Mouse (Mus musculus) myocyte (in vitro differentiated cells): ENCODE data around the gene Ikzf1. TPM values are rescaled to one million over a fixed set of nuclear protein-coding genes. Genes with fewer than 3 reads are reported as not detected.

ENCODE experiments used
- H3K27me3 ChIP-seq: one replicate; pipeline ENCODE4 v1.6.1; 2011; ENCODE audit not compliant: control insufficient read depth, insufficient read depth, insufficient read length
- H3K36me3 ChIP-seq: one replicate; pipeline ENCODE4 v1.6.1; 2011; ENCODE audit not compliant: control insufficient read depth, insufficient read depth
- H3K4me2 ChIP-seq: one replicate; pipeline ENCODE4 v1.6.1; 2011; ENCODE audit warnings: low read depth, control low read depth
- H3K4me3 ChIP-seq: one replicate; pipeline ENCODE4 v1.5.1; 2011; ENCODE audit warnings: mild to moderate bottlenecking, control low read depth, moderate library complexity
- H3K79me2 ChIP-seq: one replicate; pipeline ENCODE4 v1.6.1; 2011; ENCODE audit not compliant: control insufficient read depth, insufficient read depth
- H3ac ChIP-seq: one replicate; pipeline ENCODE4 v1.6.1; 2011; ENCODE audit not compliant: control insufficient read depth, insufficient read length
- CEBPB ChIP-seq: IDR thresholded peaks from 2 replicates; pipeline ENCODE4 v1.6.1; 2011; ENCODE audit warnings: mild to moderate bottlenecking, moderate library complexity; ENCODE audit not compliant: poor library complexity, insufficient read depth, severe bottlenecking
- E2F4 ChIP-seq: IDR thresholded peaks from one replicate; pipeline ENCODE4 v1.6.1; 2011; ENCODE audit warnings: mild to moderate bottlenecking, control low read depth, moderate library complexity; ENCODE audit not compliant: insufficient read depth
- MAX ChIP-seq: IDR thresholded peaks from one replicate; pipeline ENCODE4 v1.6.1; 2011; ENCODE audit warnings: low read depth, mild to moderate bottlenecking, control low read depth
- MYOD1 ChIP-seq, 3 experiments: IDR thresholded peaks; one replicate each; pipeline ENCODE4 v1.6.1; 2011; ENCODE audit warnings: control low read depth in 2 of 3, low read depth in 2 of 3, mild to moderate bottlenecking in 2 of 3, moderate library complexity in 1 of 3; ENCODE audit not compliant: insufficient read length in 2 of 3, control insufficient read depth in 1 of 3
- MYOG ChIP-seq, 3 experiments: IDR thresholded peaks; one replicate each; pipeline ENCODE4 v1.6.1; 2011; ENCODE audit warnings: control low read depth in 2 of 3, low read depth in 2 of 3, mild to moderate bottlenecking in 2 of 3; ENCODE audit not compliant: insufficient read length in 2 of 3, control insufficient read depth in 1 of 3, insufficient read depth in 1 of 3
- POLR2A ChIP-seq: IDR thresholded peaks from one replicate; pipeline ENCODE4 v1.6.1; 2011; ENCODE audit warnings: low read depth, mild to moderate bottlenecking, control low read depth, moderate library complexity; ENCODE audit not compliant: insufficient read length
- POLR2AphosphoS2 ChIP-seq: IDR thresholded peaks from one replicate; pipeline ENCODE4 v1.6.1; 2011; ENCODE audit warnings: low read depth, control low read depth; ENCODE audit not compliant: insufficient read length
- REST ChIP-seq: IDR thresholded peaks from one replicate; pipeline ENCODE4 v1.6.1; 2011; ENCODE audit warnings: mild to moderate bottlenecking, control low read depth, moderate library complexity; ENCODE audit not compliant: insufficient read depth, insufficient read length
- SRF ChIP-seq: IDR thresholded peaks from one replicate; pipeline ENCODE4 v1.6.1; 2011; ENCODE audit warnings: low read depth; ENCODE audit not compliant: control insufficient read depth, insufficient read length
- TCF12 ChIP-seq: IDR thresholded peaks from one replicate; pipeline ENCODE4 v1.6.1; 2011; ENCODE audit warnings: mild to moderate bottlenecking, control low read depth; ENCODE audit not compliant: poor library complexity, insufficient read depth, severe bottlenecking
- TCF3 ChIP-seq: IDR thresholded peaks from one replicate; pipeline ENCODE4 v1.6.1; 2011; ENCODE audit warnings: low read depth, control low read depth; ENCODE audit not compliant: insufficient read length
- USF1 ChIP-seq: IDR thresholded peaks from one replicate; pipeline ENCODE4 v1.6.1; 2011; ENCODE audit warnings: low read depth, mild to moderate bottlenecking, control low read depth, moderate library complexity
- polyA plus RNA-seq: library from polyadenylated mRNA; unstranded; fragments of >200 nt; fragmentation: generic; extraction: Trizol; gene quantifications from one replicate; pipeline ENCODE4 v1.2.1, GENCODE M21; 2012; ENCODE audit warnings: missing spikeins

Ikzf1 gene
- polyA plus RNA-seq, 1 experiment: 0.19 TPM

- no peaks in the 10 kb centered on the region for H3K79me2 ChIP-seq
- no peak overlapping the region for H3K4me2 ChIP-seq
- H3K27me3 ChIP-seq: no peaks in the 10 kb centered on the region
- H3K36me3 ChIP-seq: no peaks in the 10 kb centered on the region
- TF ChIP-seq POLR2A: no peak
- no peak for TF ChIP-seq MYOD1 (IDR thresholded peaks at IDR 0.05; ENCODE audit: control insufficient read depth in 1 of 3, insufficient read length in 2 of 3, low read depth in 2 of 3)
- no peak for TF ChIP-seq SRF
- TF ChIP-seq TCF3: no peak
- TF ChIP-seq MAX: no peak
- no peak for TF ChIP-seq REST
- no peak for TF ChIP-seq E2F4
- no peak for TF ChIP-seq CEBPB
- TF ChIP-seq TCF12: no peak
- TF ChIP-seq MYOG (IDR thresholded peaks at IDR 0.05; ENCODE audit: control insufficient read depth in 1 of 3, insufficient read depth in 1 of 3, insufficient read length in 2 of 3, low read depth in 2 of 3): no peak
- no peak for TF ChIP-seq POLR2AphosphoS2
- TF ChIP-seq USF1: no peak
- no peak overlapping the region for H3K4me3 ChIP-seq
- H3ac ChIP-seq: no peak overlapping the region
Measured at GRCm38 (mm10) chr11:11765414-11765813, 80.6 kb downstream of the Ikzf1 start.

- Histone ChIP-seq H3ac (no peak overlapping the region), H3K4me3 (no peak overlapping the region), H3K36me3 (no peaks in the 10 kb centered on the region), H3K27me3 (no peaks in the 10 kb centered on the region), H3K4me2 (no peak overlapping the region), H3K79me2 (no peaks in the 10 kb centered on the region)
- no peak for TF ChIP-seq TCF3
- TF ChIP-seq MYOG (IDR thresholded peaks at IDR 0.05; ENCODE audit: control insufficient read depth in 1 of 3, insufficient read depth in 1 of 3, insufficient read length in 2 of 3, low read depth in 2 of 3): no peak
- no peak for TF ChIP-seq REST
- no peak for TF ChIP-seq POLR2AphosphoS2
- no peak for TF ChIP-seq POLR2A
- TF ChIP-seq E2F4: no peak
- TF ChIP-seq MAX: no peak
- no peak for TF ChIP-seq CEBPB
- no peak for TF ChIP-seq SRF
- TF ChIP-seq MYOD1 (IDR thresholded peaks at IDR 0.05; ENCODE audit: control insufficient read depth in 1 of 3, insufficient read length in 2 of 3, low read depth in 2 of 3): no peak
- TF ChIP-seq TCF12: no peak
- no peak for TF ChIP-seq USF1
Measured at GRCm38 (mm10) chr11:11766105-11766504, 81.3 kb downstream of the Ikzf1 start.

- no peak for TF ChIP-seq SRF
- TF ChIP-seq MYOG (IDR thresholded peaks at IDR 0.05; ENCODE audit: control insufficient read depth in 1 of 3, insufficient read depth in 1 of 3, insufficient read length in 2 of 3, low read depth in 2 of 3): no peak
- Histone ChIP-seq H3ac (no peak overlapping the region), H3K36me3 (no peaks in the 10 kb centered on the region), H3K27me3 (no peaks in the 10 kb centered on the region), H3K4me3 (no peak overlapping the region), H3K4me2 (no peak overlapping the region), H3K79me2 (no peaks in the 10 kb centered on the region)
Measured at GRCm38 (mm10) chr11:11766736-11767135, 81.9 kb downstream of the Ikzf1 start.

GRCm38 (mm10) chr11:11768057-11768456 lies 83.3 kb downstream of the Ikzf1 start:
- no peaks in the 10 kb centered on the region for H3K36me3 ChIP-seq
- no peak for TF ChIP-seq CEBPB
- TF ChIP-seq MAX: no peak
- TF ChIP-seq REST: no peak
- TF ChIP-seq TCF3: no peak
- TF ChIP-seq SRF: no peak
- TF ChIP-seq TCF12: no peak
- no peak for TF ChIP-seq USF1
- TF ChIP-seq POLR2A: no peak
- TF ChIP-seq E2F4: no peak
- no peak overlapping the region for H3ac ChIP-seq
- H3K4me2 ChIP-seq: no peak overlapping the region
- H3K27me3 ChIP-seq: peaks cover 2% of the 10 kb centered on the region
- H3K4me3 ChIP-seq: no peak overlapping the region
- no peaks in the 10 kb centered on the region for H3K79me2 ChIP-seq

GRCm38 (mm10) chr11:11769281-11769680 lies 84.5 kb downstream of the Ikzf1 start:
- Histone ChIP-seq H3ac (no peak overlapping the region), H3K27me3 (peaks cover 6% of the 10 kb centered on the region), H3K4me3 (no peak overlapping the region), H3K4me2 (no peak overlapping the region), H3K36me3 (no peaks in the 10 kb centered on the region), H3K79me2 (no peaks in the 10 kb centered on the region)
- TF ChIP-seq SRF: no peak
- no peak for TF ChIP-seq MYOD1 (IDR thresholded peaks at IDR 0.05; ENCODE audit: control insufficient read depth in 1 of 3, insufficient read length in 2 of 3, low read depth in 2 of 3)
